Mouse (Mus musculus): Measurements from ENCODE around the gene Disc1. TPM values are rescaled to one million over a fixed set of nuclear protein-coding genes. Genes with fewer than 3 reads are reported as not detected.

The Disc1 gene
- polyA plus RNA-seq, 2 experiments = 2.2 to 3.2 TPM

DNA sequence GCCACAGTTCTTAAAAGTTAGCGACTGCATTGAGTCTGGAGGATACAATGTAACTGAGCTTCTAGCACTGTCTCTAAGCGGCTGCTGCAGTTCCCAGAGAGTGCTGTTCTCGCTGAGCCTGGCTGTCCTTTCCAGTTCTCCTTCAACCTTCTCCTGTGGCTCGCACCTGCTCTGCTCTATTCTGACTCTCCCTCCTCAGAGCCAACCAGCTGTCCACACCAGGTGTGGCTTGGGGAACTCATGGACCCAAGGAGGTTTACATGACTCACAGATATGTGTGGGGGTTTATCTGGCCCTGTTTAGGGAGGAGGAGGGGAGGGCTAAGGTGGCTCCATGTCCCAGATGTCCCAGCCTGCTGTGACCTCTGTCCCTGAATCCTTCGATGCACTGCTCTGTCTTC lies 217.4 kb downstream of the Disc1 start:
- H3K27me3 ChIP-seq (ENCODE audit: control insufficient read depth, insufficient read depth, low read length) = no peaks in the 10 kb centered on the region
- H3K4me2 ChIP-seq (replicated peaks; ENCODE audit: low read depth, low read length, severe bottlenecking) = no peak overlapping the region
- H3K36me3 ChIP-seq (ENCODE audit: control insufficient read depth, insufficient read depth, low read length) = no peaks in the 10 kb centered on the region
- DNase-seq (ENCODE audit: low spot score) (no peak), ATAC-seq (ENCODE audit: low FRiP score, low read depth) (peak; percentile 47; the same call in 1 of the 2 replicates)
- H3K4me3 ChIP-seq (replicated peaks; ENCODE audit: low read length) = no peak overlapping the region
- H3K9me3 ChIP-seq (ENCODE audit: control insufficient read depth, low read length) = 0 out of 2 replicates have a peak, but pooled peaks cover 2% of the 10 kb centered on the region
- 79% methylated on average over 5 of the region's 5 CpGs for WGBS
- no peaks in the 10 kb centered on the region for H3K4me1 ChIP-seq (ENCODE audit: control insufficient read depth, insufficient read depth, low read length)
- no peak overlapping the region for H3K9ac ChIP-seq (ENCODE audit: low read depth, low read length, severe bottlenecking)
- no peak overlapping the region for H3K27ac ChIP-seq (replicated peaks; ENCODE audit: low read depth, low read length)
- no peak for TF ChIP-seq POLR2A (IDR thresholded peaks at IDR 0.05; ENCODE audit: borderline replicate concordance, extremely low read depth, insufficient read depth, insufficient read length)

- Histone ChIP-seq H3K4me3 (replicated peaks; ENCODE audit: low read length) (no peak overlapping the region), H3K36me3 (ENCODE audit: control insufficient read depth, insufficient read depth, low read length) (no peaks in the 10 kb centered on the region), H3K27ac (replicated peaks; ENCODE audit: low read depth, low read length) (no peak overlapping the region), H3K4me1 (ENCODE audit: control insufficient read depth, insufficient read depth, low read length) (no peaks in the 10 kb centered on the region), H3K9ac (ENCODE audit: low read depth, low read length, severe bottlenecking) (no peak overlapping the region), H3K27me3 (ENCODE audit: control insufficient read depth, insufficient read depth, low read length) (no peaks in the 10 kb centered on the region), H3K9me3 (ENCODE audit: control insufficient read depth, low read length) (0 out of 2 replicates have a peak, but pooled peaks cover 2% of the 10 kb centered on the region), H3K4me2 (replicated peaks; ENCODE audit: low read depth, low read length, severe bottlenecking) (no peak overlapping the region)
- DNase-seq (ENCODE audit: low spot score) (no peak), ATAC-seq (ENCODE audit: low FRiP score, low read depth) (no peak)
- no peak for TF ChIP-seq POLR2A (IDR thresholded peaks at IDR 0.05; ENCODE audit: borderline replicate concordance, extremely low read depth, insufficient read depth, insufficient read length)
- WGBS = 76% methylated on average over 13 of the region's 13 CpGs
These were observed 218.3 kb downstream of the Disc1 start for GRCm38 (mm10) chr8:125272089-125272866.

GRCm38 (mm10) chr8:125277071-125277682 lies 223.2 kb downstream of the Disc1 start:
- Histone ChIP-seq H3K4me1 (ENCODE audit: control insufficient read depth, insufficient read depth, low read length) (peaks cover 11% of the 10 kb centered on the region), H3K27me3 (ENCODE audit: control insufficient read depth, insufficient read depth, low read length) (no peaks in the 10 kb centered on the region), H3K4me2 (replicated peaks; ENCODE audit: low read depth, low read length, severe bottlenecking) (no peak overlapping the region), H3K27ac (replicated peaks; ENCODE audit: low read depth, low read length) (no peak overlapping the region), H3K4me3 (replicated peaks; ENCODE audit: low read length) (no peak overlapping the region), H3K9ac (ENCODE audit: low read depth, low read length, severe bottlenecking) (no peak overlapping the region), H3K36me3 (ENCODE audit: control insufficient read depth, insufficient read depth, low read length) (no peaks in the 10 kb centered on the region), H3K9me3 (ENCODE audit: control insufficient read depth, low read length) (0 out of 2 replicates have a peak, but pooled peaks cover 2% of the 10 kb centered on the region)
- TF ChIP-seq POLR2A (IDR thresholded peaks at IDR 0.05; ENCODE audit: borderline replicate concordance, extremely low read depth, insufficient read depth, insufficient read length) = no peak
- 19% methylated on average over 11 of the region's 11 CpGs for WGBS
- no peak for DNase-seq (ENCODE audit: low spot score)
- ATAC-seq (ENCODE audit: low FRiP score, low read depth) = no peak

- H3K27me3 ChIP-seq (ENCODE audit: control insufficient read depth, insufficient read depth, low read length) = no peaks in the 10 kb centered on the region
- 0 out of 2 replicates have a peak, but pooled peaks cover 2% of the 10 kb centered on the region for H3K9me3 ChIP-seq (ENCODE audit: control insufficient read depth, low read length)
- DNase-seq (ENCODE audit: low spot score) = no peak
- no peak for TF ChIP-seq POLR2A (IDR thresholded peaks at IDR 0.05; ENCODE audit: borderline replicate concordance, extremely low read depth, insufficient read depth, insufficient read length)
- WGBS = 89% methylated on average over 2 of the region's 2 CpGs
- H3K9ac ChIP-seq (ENCODE audit: low read depth, low read length, severe bottlenecking) = no peak overlapping the region
- peaks cover 14% of the 10 kb centered on the region for H3K4me1 ChIP-seq (ENCODE audit: control insufficient read depth, insufficient read depth, low read length)
- no peak overlapping the region for H3K4me2 ChIP-seq (replicated peaks; ENCODE audit: low read depth, low read length, severe bottlenecking)
- H3K4me3 ChIP-seq (replicated peaks; ENCODE audit: low read length) = no peak overlapping the region
- no peak for ATAC-seq (ENCODE audit: low FRiP score, low read depth)
- no peak overlapping the region for H3K27ac ChIP-seq (replicated peaks; ENCODE audit: low read depth, low read length)
- no peaks in the 10 kb centered on the region for H3K36me3 ChIP-seq (ENCODE audit: control insufficient read depth, insufficient read depth, low read length)
These were observed 225.2 kb downstream of the Disc1 start for GRCm38 (mm10) chr8:125279156-125279555.

GRCm38 (mm10) chr8:125279892-125280291 lies 225.9 kb downstream of the Disc1 start:
- TF ChIP-seq POLR2A (IDR thresholded peaks at IDR 0.05; ENCODE audit: borderline replicate concordance, extremely low read depth, insufficient read depth, insufficient read length) = no peak
- 0 out of 2 replicates have a peak, but pooled peaks cover 2% of the 10 kb centered on the region for H3K9me3 ChIP-seq (ENCODE audit: control insufficient read depth, low read length)
- peak; percentile 58 for DNase-seq (ENCODE audit: low spot score)
- 14% methylated on average over 4 of the region's 4 CpGs for WGBS
- no peaks in the 10 kb centered on the region for H3K27me3 ChIP-seq (ENCODE audit: control insufficient read depth, insufficient read depth, low read length)
- H3K4me3 ChIP-seq (replicated peaks; ENCODE audit: low read length) = no peak overlapping the region
- H3K27ac ChIP-seq (replicated peaks; ENCODE audit: low read depth, low read length) = no peak overlapping the region
- no peak overlapping the region for H3K9ac ChIP-seq (ENCODE audit: low read depth, low read length, severe bottlenecking)
- ATAC-seq (ENCODE audit: low FRiP score, low read depth) = no peak
- peaks cover 17% of the 10 kb centered on the region for H3K4me1 ChIP-seq (ENCODE audit: control insufficient read depth, insufficient read depth, low read length)
- no peaks in the 10 kb centered on the region for H3K36me3 ChIP-seq (ENCODE audit: control insufficient read depth, insufficient read depth, low read length)
- no peak overlapping the region for H3K4me2 ChIP-seq (replicated peaks; ENCODE audit: low read depth, low read length, severe bottlenecking)
